Mouse (Mus musculus) heart, postnatal 0 days (tissue): Measurements from ENCODE around the gene Tpcn2. TPM values are rescaled to one million over a fixed set of nuclear protein-coding genes. Genes with fewer than 3 reads are reported as not detected.
A peak's percentile ranks its signal among the peaks of the same experiment; 100 is the strongest.

Source experiments
- ATAC-seq: fragments of 200-750 bp; cut with Nextera tagmentation; 2 replicates; pipeline ENCODE4 v1.8.0; 2017; ENCODE audit warnings: low read depth, moderate number of reproducible peaks, moderate library complexity; ENCODE audit not compliant: insufficient read depth
- DNase-seq: peaks from one replicate; pipeline ENCODE4 v3.0.0-alpha.2; 2016; ENCODE audit warnings: low spot score
- H3K27ac ChIP-seq: fragments of 300-500 bp; sonication (generic); 2 replicates; pipeline ENCODE4 v1.5.1; 2014; ENCODE audit warnings: low read depth, mild to moderate bottlenecking
- H3K27me3 ChIP-seq: fragments of 300-500 bp; sonication (generic); 2 replicates; pipeline ENCODE4 v1.6.1; 2014; ENCODE audit warnings: low read length, mixed read lengths; ENCODE audit not compliant: control insufficient read depth, insufficient read depth
- H3K36me3 ChIP-seq: fragments of 300-500 bp; sonication (generic); replicated peaks from 2 replicates; pipeline ENCODE4 v1.6.1; 2014; ENCODE audit warnings: low read length, mixed read lengths; ENCODE audit not compliant: control insufficient read depth, insufficient read depth
- H3K4me1 ChIP-seq: fragments of 300-500 bp; sonication (generic); 2 replicates; pipeline ENCODE4 v1.6.1; 2014; ENCODE audit warnings: antibody characterized with exemption; ENCODE audit not compliant: control insufficient read depth, insufficient read depth
- H3K4me2 ChIP-seq: fragments of 300-500 bp; sonication (generic); 2 replicates; pipeline ENCODE4 v1.6.1; 2014; ENCODE audit warnings: low read depth, mild to moderate bottlenecking, low read length, moderate library complexity
- H3K4me3 ChIP-seq: fragments of 300-500 bp; sonication (generic); 2 replicates; pipeline ENCODE4 v1.5.1; 2014; ENCODE audit warnings: low read depth, low read length
- H3K9ac ChIP-seq: fragments of 300-500 bp; sonication (generic); replicated peaks from 2 replicates; pipeline ENCODE4 v1.6.1; 2014; ENCODE audit warnings: low read depth, low read length, mixed read lengths
- H3K9me3 ChIP-seq: fragments of 300-500 bp; sonication (generic); replicated peaks from 2 replicates; pipeline ENCODE4 v1.6.1; 2016; ENCODE audit warnings: low read length; ENCODE audit not compliant: control insufficient read depth
- CTCF ChIP-seq: IDR thresholded peaks from 2 replicates; pipeline ENCODE4 v1.5.1; 2016; ENCODE audit warnings: antibody characterized with exemption, control low read depth, low read depth
- EP300 ChIP-seq: IDR thresholded peaks from 2 replicates; pipeline ENCODE4 v1.6.1; 2016; ENCODE audit warnings: antibody characterized with exemption, low read depth
- WGBS: fragments of 180-500 bp; shearing (Covaris S2); extraction: QIAGEN DNeasy Blood & Tissue Kit; methylation state at CpG from one replicate; pipeline ENCODE4 v1.1.7; 2014; 5-methylcytosine and 5-hydroxymethylcytosine counted together
- polyA plus RNA-seq: library from polyadenylated mRNA; unstranded; fragments of >200 nt; fragmentation: Nextera tagmentation; extraction: Ambion mirVana; gene quantifications from 2 replicates; pipeline ENCODE4 v1.2.1, GENCODE M21; 2015
- total RNA-seq: library from RNA; depleted of rRNA; stranded (reverse); fragments of >200 nt; gene quantifications from 2 replicates; pipeline ENCODE4 v1.2.3, GENCODE M21; 2014; ENCODE audit warnings: low replicate concordance

Gene Tpcn2
- total and polyA plus RNA-seq, 2 experiments from 2014 or later, result 2.7 to 6.1 TPM

DNA sequence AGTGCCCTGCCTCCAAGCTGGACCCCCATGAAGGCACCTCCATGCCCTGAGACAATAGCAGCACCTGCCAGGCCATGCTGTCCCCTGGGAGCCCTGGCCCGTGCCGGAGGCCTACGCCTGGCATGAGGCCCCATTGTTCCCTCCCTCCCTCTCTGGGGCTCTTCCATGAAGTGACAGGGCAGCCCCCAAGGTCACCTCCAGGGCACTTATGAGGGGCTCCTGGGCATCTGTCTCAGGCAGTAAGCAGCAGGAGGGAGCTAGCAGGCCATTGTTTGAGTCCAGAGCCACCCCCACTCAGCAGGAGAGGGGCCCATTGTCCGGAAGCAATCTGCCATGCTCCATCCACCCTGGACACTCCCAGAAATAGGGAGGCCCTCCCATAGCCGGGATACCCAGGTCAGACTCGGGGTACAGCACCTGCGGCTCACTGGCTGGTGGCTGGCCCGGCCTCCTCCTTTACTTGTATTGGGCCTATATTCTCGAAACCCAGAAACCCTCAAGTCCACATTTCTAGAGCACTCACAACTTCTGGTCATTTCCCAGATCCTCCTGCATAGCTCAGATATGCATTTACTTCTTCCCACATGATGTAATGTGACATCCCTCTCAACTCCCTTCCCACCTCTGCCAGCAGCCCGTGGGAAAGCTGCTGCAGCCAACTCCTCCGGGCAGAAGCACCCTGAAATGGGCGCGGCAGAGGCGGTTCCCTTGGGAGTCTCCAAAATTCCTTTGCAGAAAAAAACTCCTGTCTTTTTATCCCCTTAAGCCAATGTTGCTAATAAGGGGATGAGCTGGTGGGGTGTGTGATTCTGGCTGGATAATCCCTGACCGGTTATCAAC, 106.8 kb downstream of the Tpcn2 start:
- Histone ChIP-seq H3K4me3 (no peak overlapping the region), H3K4me2 (no peak overlapping the region), H3K4me1 (no peaks in the 10 kb centered on the region; the same call in 1 of the 2 replicates), H3K9me3 (no peaks in the 10 kb centered on the region), H3K36me3 (no peaks in the 10 kb centered on the region), H3K9ac (no peak overlapping the region), H3K27me3 (no peaks in the 10 kb centered on the region), H3K27ac (no peak overlapping the region)
- 62% methylated on average over 15 of the region's 15 CpGs for WGBS
- DNase-seq (no peak), ATAC-seq (no peak)
- TF ChIP-seq CTCF, result no peak
- no peak for TF ChIP-seq EP300

DNA sequence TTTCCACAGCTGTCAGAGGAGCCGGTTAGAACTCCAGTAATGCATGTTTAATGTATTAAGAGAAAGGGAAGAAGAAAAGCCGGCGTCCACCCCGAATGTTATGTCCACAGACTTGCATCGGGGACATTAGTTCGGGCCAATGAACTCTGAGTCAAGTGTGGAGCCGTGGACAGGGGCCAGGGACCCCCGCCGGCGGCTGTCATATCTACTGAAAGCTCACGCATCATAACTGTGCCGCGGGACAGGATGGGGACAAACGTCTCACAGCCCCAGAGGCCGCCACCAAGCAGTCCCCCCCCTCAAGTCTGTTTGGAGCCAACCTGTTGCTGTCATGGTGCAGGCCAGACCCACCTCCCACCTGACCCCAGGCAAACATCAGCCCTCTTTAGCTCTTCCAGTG, 110.2 kb downstream of the Tpcn2 start:
- Histone ChIP-seq H3K4me3 (no peak overlapping the region), H3K9me3 (no peaks in the 10 kb centered on the region), H3K36me3 (no peaks in the 10 kb centered on the region), H3K27ac (no peak overlapping the region), H3K27me3 (no peaks in the 10 kb centered on the region), H3K9ac (no peak overlapping the region), H3K4me1 (no peaks in the 10 kb centered on the region), H3K4me2 (no peak overlapping the region)
- ATAC-seq (no peak), DNase-seq (no peak)
- TF ChIP-seq CTCF, result no peak
- no peak for TF ChIP-seq EP300
- WGBS, result 69% methylated on average over 15 of the region's 15 CpGs

DNA sequence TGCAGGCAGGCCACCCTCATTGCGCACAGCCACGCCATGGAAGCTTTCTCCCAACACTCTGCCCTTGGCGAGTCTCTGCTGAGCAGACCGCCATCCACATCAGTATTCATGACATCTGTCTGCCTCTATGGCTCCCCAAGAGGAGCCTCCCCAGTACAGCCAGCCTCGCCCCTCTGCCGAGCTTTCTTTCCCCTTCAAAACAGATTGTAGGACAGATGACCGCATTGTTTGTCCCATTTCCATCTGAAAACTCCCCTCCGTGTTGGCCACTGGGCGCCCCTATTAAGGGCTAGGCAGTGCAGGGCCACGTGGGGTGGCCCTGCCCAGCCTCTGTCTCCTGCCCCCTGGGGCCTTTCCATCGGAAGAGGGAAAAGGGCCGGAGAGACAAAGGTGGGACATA, 110.7 kb downstream of the Tpcn2 start:
- Histone ChIP-seq H3K9me3 (no peaks in the 10 kb centered on the region), H3K27me3 (no peaks in the 10 kb centered on the region), H3K9ac (no peak overlapping the region), H3K4me2 (no peak overlapping the region), H3K4me3 (no peak overlapping the region), H3K4me1 (no peaks in the 10 kb centered on the region), H3K36me3 (no peaks in the 10 kb centered on the region), H3K27ac (no peak overlapping the region)
- 29% methylated on average over 12 of the region's 12 CpGs for WGBS
- ATAC-seq, result peak; percentile 33; the same call in 1 of the 2 replicates
- TF ChIP-seq CTCF (no peak), EP300 (no peak)
- DNase-seq, result no peak

DNA sequence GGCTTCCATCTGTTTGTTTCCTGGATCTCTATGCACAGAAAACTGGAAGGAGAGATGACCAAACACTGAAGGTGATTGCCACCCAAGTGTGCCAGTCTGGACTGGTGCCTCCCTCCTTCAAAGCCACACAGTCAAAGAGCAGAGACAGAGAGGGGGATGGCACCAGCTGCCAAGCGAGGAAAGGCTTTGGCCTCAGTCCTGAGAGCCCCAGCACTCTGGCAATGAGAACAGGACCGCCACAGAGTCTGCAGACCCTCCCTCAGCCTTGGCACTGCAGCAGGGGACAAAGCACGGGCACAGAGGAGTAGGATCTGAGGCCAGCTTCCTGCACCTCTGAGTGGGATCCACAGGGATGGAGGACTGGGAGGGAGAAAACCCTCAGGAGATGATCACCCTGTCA, 114.1 kb downstream of the Tpcn2 start:
- Histone ChIP-seq H3K4me3 (no peak overlapping the region), H3K27me3 (no peaks in the 10 kb centered on the region), H3K9ac (no peak overlapping the region), H3K36me3 (no peaks in the 10 kb centered on the region), H3K27ac (no peak overlapping the region), H3K4me1 (no peaks in the 10 kb centered on the region), H3K4me2 (no peak overlapping the region), H3K9me3 (no peaks in the 10 kb centered on the region)
- DNase-seq (no peak), ATAC-seq (no peak)
- TF ChIP-seq CTCF (no peak), EP300 (no peak)
- 70% methylated on average over 3 of the region's 3 CpGs for WGBS

DNA sequence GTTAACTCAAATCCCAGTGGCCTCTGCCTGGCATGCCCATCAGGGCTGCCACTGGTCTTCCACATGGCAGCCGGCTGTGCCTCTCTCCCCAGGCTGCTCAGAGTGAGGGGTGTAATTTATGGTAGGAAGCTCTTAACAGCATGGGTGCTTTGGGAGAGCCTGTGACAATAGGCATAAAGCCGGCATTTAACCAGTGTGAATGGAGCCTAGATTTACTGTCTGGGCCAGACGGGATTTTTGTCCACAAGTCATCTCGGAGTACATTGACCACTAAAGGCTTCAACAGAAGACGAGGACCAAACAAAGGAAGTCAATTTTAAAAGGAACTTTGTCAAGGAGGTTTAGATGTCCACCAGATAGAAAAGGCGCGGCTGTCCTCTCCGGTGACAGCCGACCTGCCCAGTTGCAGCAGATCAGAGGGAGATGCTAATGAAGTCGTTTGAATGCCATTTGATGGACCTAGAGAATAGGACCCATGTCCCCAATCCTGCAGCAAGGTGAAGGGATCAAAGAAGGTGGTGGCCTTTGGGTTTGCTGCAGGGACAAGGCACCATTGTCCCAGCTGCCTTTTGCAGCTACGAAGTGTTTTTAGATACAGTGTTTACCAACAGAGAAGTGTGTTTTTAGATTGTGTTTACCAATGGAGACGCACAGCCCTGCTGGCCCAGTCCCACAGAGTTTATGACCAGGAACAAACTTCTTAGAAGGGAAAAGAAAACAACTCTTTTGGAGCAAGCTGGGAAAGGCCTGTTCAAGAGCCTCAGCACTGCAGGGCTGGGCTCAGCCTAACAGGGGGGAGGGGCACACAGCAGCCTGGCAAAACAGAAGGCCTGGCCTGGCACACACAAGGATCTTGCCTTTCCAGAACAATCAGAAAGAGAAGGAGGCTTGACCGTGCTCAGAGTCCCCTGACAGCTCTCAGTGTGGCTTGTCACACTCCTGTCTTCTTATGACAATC, 124.2 kb downstream of the Tpcn2 start:
- TF ChIP-seq EP300, result no peak
- no peak for TF ChIP-seq CTCF
- DNase-seq (peak; percentile 41), ATAC-seq (peak; percentile 75)
- Histone ChIP-seq H3K9ac (no peak overlapping the region), H3K4me3 (no peak overlapping the region), H3K4me2 (no peak overlapping the region), H3K27me3 (no peaks in the 10 kb centered on the region), H3K36me3 (no peaks in the 10 kb centered on the region), H3K27ac (0 out of 2 replicates have a peak overlapping the region, but pooled peaks have one; percentile 2), H3K4me1 (peaks cover 6% of the 10 kb centered on the region), H3K9me3 (no peaks in the 10 kb centered on the region)
- 70% methylated on average over 13 of the region's 13 CpGs for WGBS
